Mouse (Mus musculus) cerebellum, adult 2 months (tissue): ENCODE measurements around the gene Sh3pxd2a. TPM values are rescaled to one million over a fixed set of nuclear protein-coding genes. Genes with fewer than 3 reads are reported as not detected.

Experiments used
- DNase-seq, 2 experiments: peaks; one replicate each; pipeline ENCODE4 v3.0.0; 2021
- H3K27ac ChIP-seq: fragments of 200-500 bp; 2 replicates; pipeline ENCODE4 v1.5.1; 2012; ENCODE audit warnings: low read length, control low read depth, inconsistent platforms; ENCODE audit not compliant: insufficient read depth
- H3K27me3 ChIP-seq: fragments of 200-500 bp; 2 replicates; pipeline ENCODE4 v1.6.1; 2012; ENCODE audit warnings: inconsistent platforms, mild to moderate bottlenecking, low read length, moderate library complexity; ENCODE audit not compliant: control insufficient read depth, insufficient read depth
- H3K4me1 ChIP-seq: fragments of 200-500 bp; 2 replicates; pipeline ENCODE4 v1.6.1; 2011; ENCODE audit warnings: low read length; ENCODE audit not compliant: control insufficient read depth, insufficient read depth
- H3K4me3 ChIP-seq: fragments of 200-500 bp; replicated peaks from 2 replicates; pipeline ENCODE3; 2011; ENCODE audit warnings: mild to moderate bottlenecking, low read depth, low read length, control low read depth; ENCODE audit not compliant: insufficient read depth
- CTCF ChIP-seq: fragments of 200-500 bp; IDR thresholded peaks from 2 replicates; pipeline ENCODE4 v1.5.1; 2011; ENCODE audit warnings: low read depth, mild to moderate bottlenecking, control low read depth, low read length, moderate library complexity, borderline replicate concordance; ENCODE audit not compliant: insufficient read depth
- POLR2A ChIP-seq: fragments of 200-500 bp; IDR thresholded peaks from 2 replicates; pipeline ENCODE4 v1.6.1; 2011; ENCODE audit warnings: low read length, control low read depth, borderline replicate concordance; ENCODE audit not compliant: insufficient read depth
- WGBS: fragments of 180-500 bp; shearing (Covaris S2); methylation state at CpG from one replicate; pipeline ENCODE4 v1.1.7; 2018; 5-methylcytosine and 5-hydroxymethylcytosine counted together
- polyA plus RNA-seq: library from polyadenylated mRNA; depleted of rRNA; stranded (reverse); fragments of >200 nt; gene quantifications from 2 replicates; pipeline ENCODE4 v1.2.3, GENCODE M21; 2012

The Sh3pxd2a gene
- polyA plus RNA-seq, 1 experiment = 7.9 TPM

DNA sequence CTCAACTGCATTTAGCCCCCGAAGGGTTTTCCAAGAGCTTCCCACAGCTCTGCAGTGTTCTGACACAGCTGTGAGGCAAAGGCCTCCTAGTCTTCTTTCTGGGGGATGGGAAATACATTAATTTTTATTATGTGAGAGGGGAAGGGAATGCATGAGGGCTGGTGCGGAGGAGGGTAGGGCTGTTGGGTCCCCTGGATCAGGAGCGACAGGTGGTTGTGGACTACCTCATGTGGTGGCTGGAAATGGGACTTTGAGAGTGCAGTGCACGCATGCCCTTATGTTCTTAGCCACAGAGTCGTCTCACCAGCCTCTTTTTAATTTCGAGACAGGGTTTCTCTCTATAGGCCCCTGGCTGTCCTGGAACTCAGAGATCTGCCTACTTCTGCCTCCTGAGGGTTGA is 33.5 kb upstream of the Sh3pxd2a start:
- H3K4me3 ChIP-seq = no peak overlapping the region
- no peaks in the 10 kb centered on the region; the same call in 1 of the 2 replicates for H3K27me3 ChIP-seq
- no peak for TF ChIP-seq POLR2A
- no peak for TF ChIP-seq CTCF
- DNase-seq = no peak
- H3K4me1 ChIP-seq = no peaks in the 10 kb centered on the region
- H3K27ac ChIP-seq = no peak overlapping the region
- 55% methylated on average over 6 of the region's 6 CpGs for WGBS

DNA sequence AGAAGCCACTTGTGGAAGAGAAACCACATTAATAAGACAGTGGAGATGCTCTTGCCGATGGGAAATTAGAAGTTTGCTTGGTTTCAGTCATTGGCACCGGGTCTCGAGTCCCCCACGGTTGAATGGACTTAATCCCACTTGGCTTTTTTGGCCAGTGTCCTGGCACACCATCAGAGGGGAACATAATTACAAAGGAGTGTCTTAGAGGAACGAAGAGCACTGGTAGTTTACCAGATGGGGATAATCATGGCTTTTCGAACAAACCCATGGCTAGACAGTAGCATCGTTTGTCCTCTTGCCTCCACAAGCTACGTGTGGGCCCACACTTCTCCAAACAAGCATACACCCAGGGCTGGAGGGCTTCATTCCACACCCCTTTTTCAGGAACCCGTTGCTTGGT is 33.1 kb upstream of the Sh3pxd2a start:
- no peak for DNase-seq
- TF ChIP-seq POLR2A (no peak), CTCF (no peak)
- H3K27me3 ChIP-seq = no peaks in the 10 kb centered on the region; the same call in 1 of the 2 replicates
- 15% methylated on average over 9 of the region's 9 CpGs for WGBS
- no peaks in the 10 kb centered on the region for H3K4me1 ChIP-seq
- H3K27ac ChIP-seq = no peak overlapping the region
- H3K4me3 ChIP-seq = no peak overlapping the region

DNA sequence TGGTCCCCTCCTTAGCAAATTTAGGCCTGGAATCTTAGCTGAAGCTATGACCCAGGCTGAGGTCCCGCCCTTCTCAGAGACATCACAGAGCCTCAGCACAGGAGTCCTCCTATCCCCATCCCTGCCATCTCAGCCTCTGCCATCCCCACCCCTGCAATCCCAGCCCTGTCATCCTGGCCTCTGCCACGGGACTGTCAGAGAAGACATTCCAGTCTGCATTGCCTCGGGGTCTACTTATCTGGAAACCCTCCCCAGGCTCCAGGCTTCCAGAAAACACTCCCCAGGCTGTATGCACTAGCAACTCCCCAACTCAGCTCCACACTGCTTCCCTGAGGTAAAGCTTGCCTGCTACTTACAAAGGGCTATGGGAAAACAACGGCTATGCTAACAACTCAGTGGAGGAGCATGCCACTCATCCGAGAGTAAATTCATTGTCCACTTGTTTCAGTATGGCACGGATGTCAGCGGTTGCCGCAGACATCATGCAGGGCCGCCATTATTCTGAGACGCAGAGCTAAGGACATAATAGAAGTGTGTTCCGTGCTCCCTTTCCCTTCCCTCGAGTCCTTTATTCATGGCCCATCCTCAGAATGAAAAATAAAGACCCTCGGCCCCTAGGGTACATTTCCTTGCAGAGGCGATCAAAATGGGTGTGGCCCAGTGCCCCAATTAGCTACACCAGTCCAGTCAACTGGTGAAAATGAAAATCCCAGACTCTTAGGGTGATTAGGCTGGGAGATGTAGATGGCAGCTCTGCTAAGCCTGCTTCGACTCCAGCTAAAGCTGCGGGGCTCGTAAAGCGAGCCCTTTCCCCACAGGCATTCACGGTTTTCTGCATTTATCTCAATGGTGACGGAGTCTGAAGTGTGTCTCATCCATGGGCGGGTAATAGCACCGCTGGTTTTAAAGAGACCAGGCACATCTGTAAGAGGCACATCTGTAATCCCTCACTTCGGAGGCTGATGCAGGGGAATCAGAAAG is 29.1 kb upstream of the Sh3pxd2a start:
- Histone ChIP-seq H3K4me3 (no peak overlapping the region), H3K27ac (no peak overlapping the region), H3K27me3 (no peaks in the 10 kb centered on the region; the same call in 1 of the 2 replicates), H3K4me1 (no peaks in the 10 kb centered on the region)
- WGBS = 13% methylated on average over 23 of the region's 23 CpGs
- TF ChIP-seq POLR2A (no peak), CTCF (no peak)
- no peak for DNase-seq

DNA sequence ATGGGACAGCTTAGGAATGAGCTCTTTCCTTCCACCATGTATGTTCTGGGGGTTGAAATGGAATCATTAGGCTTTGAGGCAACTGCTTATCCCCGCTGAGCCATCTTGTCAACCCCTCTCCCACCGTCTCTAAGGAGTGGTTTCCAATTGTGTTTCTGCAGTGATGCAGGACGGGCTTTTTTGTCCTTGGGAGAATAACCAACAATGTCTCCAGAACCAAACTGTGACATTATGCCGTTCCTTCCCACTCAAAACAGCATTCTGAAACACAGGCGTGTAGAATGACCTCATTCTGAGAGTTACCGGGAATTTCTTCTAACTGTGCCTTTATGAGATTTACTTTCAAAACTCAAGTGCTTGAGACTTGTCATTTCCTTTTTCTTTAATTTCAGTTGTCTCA is 28.2 kb upstream of the Sh3pxd2a start:
- no peaks in the 10 kb centered on the region for H3K4me1 ChIP-seq
- 66% methylated on average over 6 of the region's 6 CpGs for WGBS
- no peak overlapping the region for H3K4me3 ChIP-seq
- TF ChIP-seq POLR2A (no peak), CTCF (no peak)
- H3K27me3 ChIP-seq = no peaks in the 10 kb centered on the region; the same call in 1 of the 2 replicates
- no peak overlapping the region for H3K27ac ChIP-seq
- DNase-seq = no peak

DNA sequence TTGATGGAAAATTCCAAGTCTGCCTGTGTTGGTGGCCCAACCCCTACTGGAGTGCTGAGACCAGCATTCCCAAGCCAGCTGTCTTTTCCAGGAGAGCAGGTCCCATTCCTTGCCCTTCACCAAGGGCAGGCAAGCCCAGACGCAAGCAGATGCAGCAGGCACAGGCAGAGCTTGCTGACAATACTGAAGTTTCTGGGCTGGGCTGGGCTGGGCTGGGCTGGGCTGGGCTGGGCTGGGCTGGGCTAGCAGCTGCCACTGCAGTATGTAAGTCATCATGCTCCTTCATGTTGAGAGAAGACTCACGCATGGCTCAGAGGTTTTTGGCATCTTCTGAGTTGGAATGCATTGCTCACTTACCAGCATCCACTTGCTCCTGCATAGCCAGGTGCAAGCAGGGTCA is 27.7 kb upstream of the Sh3pxd2a start:
- TF ChIP-seq CTCF (no peak), POLR2A (no peak)
- no peak for DNase-seq
- no peaks in the 10 kb centered on the region for H3K4me1 ChIP-seq
- H3K4me3 ChIP-seq = no peak overlapping the region
- 53% methylated on average over 2 of the region's 2 CpGs for WGBS
- no peak overlapping the region for H3K27ac ChIP-seq
- no peaks in the 10 kb centered on the region; the same call in 1 of the 2 replicates for H3K27me3 ChIP-seq

DNA sequence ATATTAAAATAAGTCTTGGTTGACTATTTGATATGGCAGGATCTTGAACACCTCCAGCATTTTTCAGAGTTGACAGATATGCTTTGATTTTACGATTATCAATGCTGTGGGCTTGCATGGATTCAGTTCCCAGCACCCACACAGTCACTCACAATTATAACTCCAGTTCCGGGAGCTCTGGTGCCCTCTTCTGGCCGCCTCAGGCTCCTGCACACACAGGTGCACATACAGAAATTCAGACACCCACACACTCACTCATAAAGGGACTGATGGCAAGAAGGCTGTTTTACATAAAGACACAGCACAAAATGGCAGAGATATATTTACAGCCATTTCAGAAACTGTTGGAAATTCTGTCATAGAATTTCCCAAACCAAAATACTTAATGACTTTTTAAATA is 25.0 kb upstream of the Sh3pxd2a start:
- no peaks in the 10 kb centered on the region; the same call in 1 of the 2 replicates for H3K4me1 ChIP-seq
- no peak for DNase-seq
- 87% methylated on average over 3 of the region's 3 CpGs for WGBS
- no peaks in the 10 kb centered on the region; the same call in 1 of the 2 replicates for H3K27me3 ChIP-seq
- no peak overlapping the region for H3K27ac ChIP-seq
- no peak for TF ChIP-seq POLR2A
- TF ChIP-seq CTCF = no peak
- H3K4me3 ChIP-seq = no peak overlapping the region

DNA sequence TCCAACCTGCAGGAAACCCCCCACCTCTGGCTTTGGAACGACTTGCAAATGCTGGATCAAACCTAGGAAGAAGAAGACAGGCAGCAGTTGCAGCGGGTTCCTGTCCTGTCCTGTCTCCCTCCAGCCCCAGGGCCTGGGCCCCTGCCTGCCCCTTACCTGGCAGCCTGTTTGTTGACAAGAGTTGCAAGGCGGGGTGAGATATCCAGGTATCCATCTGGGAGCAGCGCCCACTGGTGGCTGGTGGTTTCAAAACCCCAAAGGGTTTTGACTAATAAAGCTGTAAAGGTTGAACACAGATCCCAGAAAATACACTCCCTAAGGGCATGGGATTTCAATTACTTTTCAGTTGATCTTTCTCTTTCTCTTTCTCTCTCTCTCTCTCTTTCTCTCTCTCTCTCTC is 24.0 kb upstream of the Sh3pxd2a start:
- H3K27ac ChIP-seq = no peak overlapping the region
- no peak for DNase-seq
- H3K4me3 ChIP-seq = no peak overlapping the region
- H3K4me1 ChIP-seq = no peaks in the 10 kb centered on the region; the same call in 1 of the 2 replicates
- TF ChIP-seq POLR2A (no peak), CTCF (no peak; the same call in 1 of the 2 replicates)
- H3K27me3 ChIP-seq = no peaks in the 10 kb centered on the region
- 49% methylated on average over 4 of the region's 4 CpGs for WGBS

DNA sequence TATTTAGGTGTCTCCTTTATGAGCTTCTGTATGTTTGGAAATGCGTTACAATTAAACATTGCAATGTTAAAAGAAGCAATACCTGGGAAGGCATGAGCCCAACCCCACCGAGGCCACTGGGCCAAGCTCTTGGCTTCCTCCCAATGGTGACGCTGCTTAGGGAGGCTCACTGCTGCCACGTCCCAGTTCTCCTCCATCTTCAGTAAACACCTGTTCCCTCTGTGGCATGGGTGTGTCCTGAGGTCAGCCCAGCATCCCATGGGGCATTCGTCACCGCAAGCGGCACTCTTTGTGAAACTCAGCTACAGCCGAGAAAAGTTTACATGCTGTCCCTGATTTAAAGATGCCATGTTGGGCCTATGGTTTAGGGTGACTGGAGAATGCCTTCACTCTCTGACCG is 23.4 kb upstream of the Sh3pxd2a start:
- no peaks in the 10 kb centered on the region for H3K27me3 ChIP-seq
- 66% methylated on average over 9 of the region's 9 CpGs for WGBS

More for the DNA sequence above, 23.4 kb upstream of the Sh3pxd2a start:
- Histone ChIP-seq H3K4me1 (no peaks in the 10 kb centered on the region; the same call in 1 of the 2 replicates), H3K4me3 (no peak overlapping the region), H3K27ac (no peak overlapping the region)
- DNase-seq = no peak
- no peak for TF ChIP-seq CTCF
- no peak for TF ChIP-seq POLR2A
